Mouse (Mus musculus): ENCODE data around the gene Krt20. TPM values are rescaled to one million over a fixed set of nuclear protein-coding genes. Genes with fewer than 3 reads are reported as not detected.

Krt20 gene
- polyA plus RNA-seq, 1 experiment from 2014 or later = 3.9 TPM

- H3K4me1 ChIP-seq (ENCODE audit: control insufficient read depth, insufficient read depth, low read length) = no peaks in the 10 kb centered on the region
- H3K27me3 ChIP-seq (ENCODE audit: control insufficient read depth, insufficient read depth, low read length) = no peaks in the 10 kb centered on the region
- no peaks in the 10 kb centered on the region for H3K9me3 ChIP-seq (ENCODE audit: control insufficient read depth, low read depth, low read length)
- no peak overlapping the region for H3K9ac ChIP-seq (replicated peaks; ENCODE audit: low read depth, low read length)
- ATAC-seq (ENCODE audit: insufficient number of reproducible peaks, insufficient read depth, low FRiP score, low read depth) = no peak
- no peak overlapping the region for H3K4me3 ChIP-seq (ENCODE audit: low read depth, low read length)
- H3K36me3 ChIP-seq (ENCODE audit: control insufficient read depth, insufficient read depth, low read length) = no peaks in the 10 kb centered on the region
- WGBS = 52% methylated on average over 12 of the region's 12 CpGs
- H3K27ac ChIP-seq (ENCODE audit: low read length) = no peak overlapping the region
- H3K4me2 ChIP-seq (replicated peaks; ENCODE audit: low read depth, low read length) = no peak overlapping the region
These were observed 7.3 kb downstream of the Krt20 start for GRCm38 (mm10) chr11:99430670-99431069.

DNA sequence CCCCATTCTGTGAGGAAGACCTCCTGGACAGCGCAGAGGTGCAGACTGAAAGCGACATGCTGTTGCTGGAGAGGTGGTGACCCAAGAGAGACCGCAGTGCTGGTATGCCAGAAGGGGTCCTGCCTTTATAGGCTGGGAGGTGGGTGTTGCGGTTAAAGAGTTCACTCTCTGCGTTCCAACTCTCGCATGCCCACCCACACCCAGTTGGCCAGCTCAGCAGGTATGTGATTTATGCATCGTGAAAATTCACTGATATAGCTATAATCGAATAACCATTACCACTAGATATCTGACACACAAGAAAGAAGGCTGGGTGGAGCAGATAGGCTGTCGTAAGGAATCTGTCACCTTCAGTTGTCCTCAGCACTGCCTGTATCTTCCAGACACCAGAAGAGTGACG is 15.8 kb downstream of the Krt20 start, which contains the start of gene Krt12:
Gene Krt12 (minus strand): TSS at position 101 of the 400 bp plus-strand sequence.
- 82% methylated on average over 10 of the region's 10 CpGs for WGBS
- no peak within 1 kb of the TSS for H3K27ac ChIP-seq (ENCODE audit: low read length)
- ATAC-seq (ENCODE audit: insufficient number of reproducible peaks, insufficient read depth, low FRiP score, low read depth) = no peak
- no peaks in the 10 kb centered on the region for H3K9me3 ChIP-seq (ENCODE audit: control insufficient read depth, low read depth, low read length)
- H3K4me3 ChIP-seq (ENCODE audit: low read depth, low read length) = no peak within 1 kb of the TSS
- no peaks in the 10 kb centered on the region for H3K27me3 ChIP-seq (ENCODE audit: control insufficient read depth, insufficient read depth, low read length)
- H3K36me3 ChIP-seq (ENCODE audit: control insufficient read depth, insufficient read depth, low read length) = no peaks in the 10 kb centered on the region
- no peak within 1 kb of the TSS for H3K9ac ChIP-seq (replicated peaks; ENCODE audit: low read depth, low read length)
- H3K4me2 ChIP-seq (replicated peaks; ENCODE audit: low read depth, low read length) = no peak within 1 kb of the TSS
- no peaks in the 10 kb centered on the region for H3K4me1 ChIP-seq (ENCODE audit: control insufficient read depth, insufficient read depth, low read length)

- Histone ChIP-seq H3K27me3 (ENCODE audit: control insufficient read depth, insufficient read depth, low read length) (no peaks in the 10 kb centered on the region), H3K27ac (ENCODE audit: low read length) (no peak overlapping the region), H3K4me2 (replicated peaks; ENCODE audit: low read depth, low read length) (no peak overlapping the region), H3K9me3 (ENCODE audit: control insufficient read depth, low read depth, low read length) (no peaks in the 10 kb centered on the region), H3K36me3 (ENCODE audit: control insufficient read depth, insufficient read depth, low read length) (no peaks in the 10 kb centered on the region), H3K4me1 (ENCODE audit: control insufficient read depth, insufficient read depth, low read length) (no peaks in the 10 kb centered on the region), H3K9ac (replicated peaks; ENCODE audit: low read depth, low read length) (no peak overlapping the region), H3K4me3 (ENCODE audit: low read depth, low read length) (no peak overlapping the region)
- no peak for ATAC-seq (ENCODE audit: insufficient number of reproducible peaks, insufficient read depth, low FRiP score, low read depth)
- WGBS = 43% methylated on average over 10 of the region's 10 CpGs
These were observed 17.4 kb downstream of the Krt20 start for GRCm38 (mm10) chr11:99420586-99420985.

GRCm38 (mm10) chr11:99417819-99418218 is 20.1 kb downstream of the Krt20 start:
- no peak overlapping the region for H3K4me3 ChIP-seq (ENCODE audit: low read depth, low read length)
- no peak overlapping the region for H3K9ac ChIP-seq (replicated peaks; ENCODE audit: low read depth, low read length)
- no peak for ATAC-seq (ENCODE audit: insufficient number of reproducible peaks, insufficient read depth, low FRiP score, low read depth)
- no peaks in the 10 kb centered on the region for H3K4me1 ChIP-seq (ENCODE audit: control insufficient read depth, insufficient read depth, low read length)
- no peaks in the 10 kb centered on the region for H3K36me3 ChIP-seq (ENCODE audit: control insufficient read depth, insufficient read depth, low read length)
- no peak overlapping the region for H3K27ac ChIP-seq (ENCODE audit: low read length)
- no peak overlapping the region for H3K4me2 ChIP-seq (replicated peaks; ENCODE audit: low read depth, low read length)
- H3K9me3 ChIP-seq (ENCODE audit: control insufficient read depth, low read depth, low read length) = no peaks in the 10 kb centered on the region
- WGBS = 73% methylated on average over 16 of the region's 16 CpGs
- no peaks in the 10 kb centered on the region for H3K27me3 ChIP-seq (ENCODE audit: control insufficient read depth, insufficient read depth, low read length)

DNA sequence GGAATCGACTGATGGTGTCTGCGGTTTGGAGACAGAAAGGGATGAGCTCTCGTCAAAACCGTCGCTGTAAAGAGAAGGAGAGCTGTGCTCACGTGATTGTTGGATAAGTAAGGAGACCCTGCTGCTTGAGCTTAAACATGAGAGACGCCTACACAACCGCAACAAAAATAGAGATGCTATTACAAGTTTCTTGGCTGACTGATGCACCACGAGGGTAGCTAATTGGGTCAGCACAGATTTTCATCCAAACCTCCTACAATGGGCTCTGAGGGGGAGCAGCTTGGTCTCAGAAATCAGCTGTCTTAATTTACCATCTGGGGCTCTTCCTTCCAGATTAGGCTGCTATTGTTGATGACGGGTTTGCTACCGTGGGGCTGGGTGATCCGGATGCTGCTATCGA is 21.0 kb downstream of the Krt20 start:
- ATAC-seq (ENCODE audit: insufficient number of reproducible peaks, insufficient read depth, low FRiP score, low read depth) = no peak
- Histone ChIP-seq H3K4me1 (ENCODE audit: control insufficient read depth, insufficient read depth, low read length) (no peaks in the 10 kb centered on the region), H3K9ac (replicated peaks; ENCODE audit: low read depth, low read length) (no peak overlapping the region), H3K36me3 (ENCODE audit: control insufficient read depth, insufficient read depth, low read length) (no peaks in the 10 kb centered on the region), H3K9me3 (ENCODE audit: control insufficient read depth, low read depth, low read length) (no peaks in the 10 kb centered on the region), H3K27me3 (ENCODE audit: control insufficient read depth, insufficient read depth, low read length) (no peaks in the 10 kb centered on the region), H3K27ac (ENCODE audit: low read length) (no peak overlapping the region), H3K4me2 (replicated peaks; ENCODE audit: low read depth, low read length) (no peak overlapping the region), H3K4me3 (ENCODE audit: low read depth, low read length) (no peak overlapping the region)
- 86% methylated on average over 13 of the region's 13 CpGs for WGBS

DNA sequence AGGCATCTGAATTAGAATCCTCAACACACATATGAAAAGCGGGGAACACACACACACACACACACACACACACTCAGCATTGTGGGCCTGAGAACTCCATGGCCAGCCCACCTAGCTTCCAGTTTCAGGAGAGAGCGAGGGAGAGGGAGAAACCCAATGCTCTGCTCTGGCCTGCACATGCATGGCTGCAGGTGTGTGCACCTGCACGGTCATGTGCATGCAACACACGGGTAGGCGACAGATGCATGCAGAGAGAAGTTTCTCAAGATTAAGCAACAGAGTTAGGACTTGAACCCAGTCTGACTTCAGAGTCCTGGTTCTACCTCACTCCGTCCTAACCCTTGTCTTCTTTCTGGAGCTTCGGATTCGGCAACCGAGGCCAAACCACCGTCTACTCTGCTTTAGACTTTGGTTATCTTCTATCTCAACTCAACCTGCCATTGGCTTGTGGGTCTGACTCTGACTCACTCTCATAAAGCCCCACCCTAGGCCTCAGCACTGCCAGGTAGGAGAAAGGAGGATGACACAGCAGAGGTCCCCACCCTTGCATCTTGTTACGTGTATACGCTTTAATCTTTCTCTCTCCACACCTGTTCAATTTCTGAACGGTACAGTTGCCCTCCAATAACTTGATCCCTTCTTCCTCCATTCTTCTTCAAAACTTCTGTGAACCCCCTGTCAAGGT is 23.3 kb downstream of the Krt20 start:
- H3K4me1 ChIP-seq (ENCODE audit: control insufficient read depth, insufficient read depth, low read length) = no peaks in the 10 kb centered on the region
- ATAC-seq (ENCODE audit: insufficient number of reproducible peaks, insufficient read depth, low FRiP score, low read depth) = no peak
- H3K4me2 ChIP-seq (replicated peaks; ENCODE audit: low read depth, low read length) = no peak overlapping the region
- H3K27me3 ChIP-seq (ENCODE audit: control insufficient read depth, insufficient read depth, low read length) = no peaks in the 10 kb centered on the region
- H3K4me3 ChIP-seq (ENCODE audit: low read depth, low read length) = no peak overlapping the region
- no peak overlapping the region for H3K9ac ChIP-seq (replicated peaks; ENCODE audit: low read depth, low read length)
- H3K9me3 ChIP-seq (ENCODE audit: control insufficient read depth, low read depth, low read length) = no peaks in the 10 kb centered on the region
- H3K27ac ChIP-seq (ENCODE audit: low read length) = no peak overlapping the region
- WGBS = 86% methylated on average over 13 of the region's 13 CpGs
- no peaks in the 10 kb centered on the region for H3K36me3 ChIP-seq (ENCODE audit: control insufficient read depth, insufficient read depth, low read length)

- Histone ChIP-seq H3K4me3 (ENCODE audit: low read depth, low read length) (no peak overlapping the region), H3K27ac (ENCODE audit: low read length) (no peak overlapping the region), H3K36me3 (ENCODE audit: control insufficient read depth, insufficient read depth, low read length) (no peaks in the 10 kb centered on the region), H3K9me3 (ENCODE audit: control insufficient read depth, low read depth, low read length) (no peaks in the 10 kb centered on the region), H3K27me3 (ENCODE audit: control insufficient read depth, insufficient read depth, low read length) (no peaks in the 10 kb centered on the region), H3K9ac (replicated peaks; ENCODE audit: low read depth, low read length) (no peak overlapping the region), H3K4me1 (ENCODE audit: control insufficient read depth, insufficient read depth, low read length) (no peaks in the 10 kb centered on the region), H3K4me2 (replicated peaks; ENCODE audit: low read depth, low read length) (no peak overlapping the region)
- 19% methylated on average over 6 of the region's 6 CpGs for WGBS
- no peak for ATAC-seq (ENCODE audit: insufficient number of reproducible peaks, insufficient read depth, low FRiP score, low read depth)
These were observed 24.7 kb downstream of the Krt20 start for GRCm38 (mm10) chr11:99413247-99413646.

GRCm38 (mm10) chr11:99406186-99406585 is 31.8 kb downstream of the Krt20 start:
- no peak overlapping the region for H3K4me3 ChIP-seq (ENCODE audit: low read depth, low read length)
- H3K4me2 ChIP-seq (replicated peaks; ENCODE audit: low read depth, low read length) = no peak overlapping the region
- H3K36me3 ChIP-seq (ENCODE audit: control insufficient read depth, insufficient read depth, low read length) = no peaks in the 10 kb centered on the region
- H3K27me3 ChIP-seq (ENCODE audit: control insufficient read depth, insufficient read depth, low read length) = no peaks in the 10 kb centered on the region
- H3K4me1 ChIP-seq (ENCODE audit: control insufficient read depth, insufficient read depth, low read length) = no peaks in the 10 kb centered on the region
- H3K9me3 ChIP-seq (ENCODE audit: control insufficient read depth, low read depth, low read length) = no peaks in the 10 kb centered on the region
- WGBS = 63% methylated on average over 10 of the region's 10 CpGs
- no peak for ATAC-seq (ENCODE audit: insufficient number of reproducible peaks, insufficient read depth, low FRiP score, low read depth)
- no peak overlapping the region for H3K9ac ChIP-seq (replicated peaks; ENCODE audit: low read depth, low read length)
- H3K27ac ChIP-seq (ENCODE audit: low read length) = no peak overlapping the region

DNA sequence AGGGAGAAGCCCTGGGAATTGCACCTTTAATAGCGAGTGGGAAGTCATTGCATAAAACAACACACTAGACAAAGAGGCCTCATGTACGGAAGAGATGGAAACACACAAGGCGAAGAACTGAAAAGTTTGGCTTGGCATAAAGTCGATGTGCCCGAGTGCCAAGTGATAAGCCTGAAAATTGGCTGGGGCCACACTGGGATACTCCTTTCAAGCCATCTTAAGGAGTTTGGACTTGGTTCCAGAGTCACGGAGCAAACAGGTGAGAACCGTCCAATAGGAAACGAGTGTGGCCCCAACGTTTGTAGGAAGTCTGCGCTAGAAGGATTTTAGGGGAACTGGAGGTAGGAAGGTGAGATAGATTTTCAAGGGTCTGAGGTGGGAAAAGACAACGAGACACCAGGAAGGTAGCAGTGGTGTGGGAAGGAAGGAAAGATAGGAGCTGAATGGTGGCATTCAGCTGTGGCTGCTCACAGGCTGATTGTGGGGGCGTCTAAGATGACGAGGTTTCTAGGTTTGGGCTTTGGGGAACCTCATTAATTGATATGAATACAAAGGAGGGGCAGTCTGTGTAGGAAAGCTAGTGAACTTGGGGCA is 37.9 kb downstream of the Krt20 start:
- Histone ChIP-seq H3K27me3 (ENCODE audit: control insufficient read depth, insufficient read depth, low read length) (no peaks in the 10 kb centered on the region), H3K4me1 (ENCODE audit: control insufficient read depth, insufficient read depth, low read length) (no peaks in the 10 kb centered on the region), H3K4me2 (replicated peaks; ENCODE audit: low read depth, low read length) (no peak overlapping the region), H3K4me3 (ENCODE audit: low read depth, low read length) (no peak overlapping the region), H3K9ac (replicated peaks; ENCODE audit: low read depth, low read length) (no peak overlapping the region), H3K36me3 (ENCODE audit: control insufficient read depth, insufficient read depth, low read length) (no peaks in the 10 kb centered on the region), H3K27ac (ENCODE audit: low read length) (no peak overlapping the region), H3K9me3 (ENCODE audit: control insufficient read depth, low read depth, low read length) (no peaks in the 10 kb centered on the region)
- no peak for ATAC-seq (ENCODE audit: insufficient number of reproducible peaks, insufficient read depth, low FRiP score, low read depth)
- WGBS = 87% methylated on average over 13 of the region's 13 CpGs
